Mouse (Mus musculus): ENCODE measurements around the gene Stxbp4.

DNA sequence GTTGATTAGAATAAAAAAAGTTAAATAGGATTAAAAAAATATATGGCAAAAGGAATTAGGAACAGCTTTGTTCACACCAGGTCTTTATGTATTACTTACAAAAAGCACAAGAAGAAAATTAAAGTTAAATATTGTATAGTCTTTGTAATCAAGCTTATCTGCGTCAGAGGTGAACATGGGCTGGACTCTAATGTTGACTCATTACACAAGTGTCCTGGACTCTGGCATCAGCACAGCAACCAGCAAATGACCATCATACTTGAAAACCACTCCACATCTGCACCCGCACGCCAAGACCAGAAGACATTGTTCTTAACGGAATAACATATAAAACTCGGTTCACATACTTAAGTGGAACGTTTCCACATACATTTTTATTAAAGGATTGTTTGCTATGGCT lies 29.4 kb upstream of the Stxbp4 start:
- TF ChIP-seq GATA1 (IDR thresholded peaks at IDR 0.05; ENCODE audit: borderline replicate concordance, low read length) = no peak
- TF ChIP-seq FLI1 (IDR thresholded peaks at IDR 0.05; ENCODE audit: low read length) = no peak
